Mouse (Mus musculus) olfactory bulb, adult 2 months (tissue): ENCODE results near the gene Nav2.

Experiments used
- CTCF ChIP-seq: fragments of 200-500 bp; IDR thresholded peaks from 2 replicates; pipeline ENCODE4 v1.5.1; 2012; ENCODE audit warnings: low read depth, mild to moderate bottlenecking, low read length, moderate library complexity; ENCODE audit not compliant: insufficient read depth
- POLR2A ChIP-seq: fragments of 200-500 bp; IDR thresholded peaks from 2 replicates; pipeline ENCODE4 v1.6.1; 2012; ENCODE audit warnings: mild to moderate bottlenecking, low read depth, low read length, moderate library complexity; ENCODE audit not compliant: insufficient read depth

- no peak for TF ChIP-seq CTCF
- no peak for TF ChIP-seq POLR2A
These were observed 484.3 kb downstream of the Nav2 start for GRCm38 (mm10) chr7:49392834-49393233.
